8 mouse cellular contexts compared by ENCODE assay signal in the genomic region with DNA sequence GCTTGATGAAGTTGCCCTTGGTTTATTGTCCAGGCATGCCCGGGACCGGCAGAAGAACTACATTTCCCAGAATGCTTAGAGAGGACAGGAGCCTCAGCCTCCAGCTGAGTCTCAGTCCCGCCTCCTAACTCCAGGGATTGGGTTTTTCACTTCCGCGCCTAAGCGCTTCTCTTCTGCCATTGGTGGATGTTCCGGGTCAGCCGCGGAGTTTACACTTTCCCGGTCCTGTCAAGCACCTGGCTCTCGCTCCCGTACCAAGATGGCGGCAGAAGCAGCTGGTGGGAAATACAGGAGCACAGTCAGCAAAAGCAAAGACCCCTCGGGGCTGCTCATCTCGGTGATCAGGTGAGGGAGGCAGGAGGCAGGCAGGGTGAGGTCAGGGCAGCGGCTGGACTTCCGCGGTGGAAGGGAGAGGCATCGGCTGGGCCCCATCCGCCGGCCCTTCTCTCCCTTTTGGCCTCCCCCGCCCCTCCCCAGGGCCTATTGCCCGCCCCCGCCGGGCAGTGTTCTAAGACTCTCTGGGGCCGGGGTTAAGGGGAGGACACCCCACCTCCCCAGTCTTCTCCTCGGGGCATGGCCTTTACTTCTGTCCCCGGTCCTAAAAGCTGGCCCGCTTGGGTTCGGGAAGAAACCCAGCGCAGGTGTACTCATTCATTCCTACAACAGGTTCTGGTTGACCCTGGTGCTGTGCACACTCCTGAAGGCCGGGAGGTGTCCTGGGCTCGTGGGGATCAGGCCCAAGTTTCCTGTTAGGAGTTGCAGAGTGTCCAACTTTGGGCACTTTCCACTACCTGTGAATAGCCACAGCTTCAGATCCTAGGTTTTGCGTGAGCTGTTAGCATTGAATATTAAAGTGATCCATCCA. TPM values are rescaled to one million over a fixed set of nuclear protein-coding genes. Genes with fewer than 3 reads are reported as not detected.
A peak's percentile ranks its signal among the peaks of the same experiment; 100 is the strongest.
DNase-seq lines count a peak whose midpoint lies in the region; ATAC-seq and TF ChIP-seq lines count a peak whose summit lies in the region.

TSS of gene Exoc4 (plus strand) at position 192 of the 865 bp plus-strand sequence.

- H3K4me3 ChIP-seq in embryonic facial prominence, embryonic 14.5 days (ENCODE audit: low read depth, low read length), result peak within 1 kb of the TSS; percentile 71
- peak within 1 kb of the TSS; percentile 87 for H3K4me3 ChIP-seq in heart, adult 2 months
- peak within 1 kb of the TSS; percentile 93 for H3K4me3 ChIP-seq in limb, embryonic 13.5 days
- peak within 1 kb of the TSS; percentile 93 for H3K4me3 ChIP-seq in midbrain, embryonic 16.5 days (ENCODE audit: low read depth, low read length)

- WGBS in embryonic facial prominence, embryonic 14.5 days, result 2% methylated on average over 25 of the region's 34 CpGs
- WGBS in heart, adult 2 months, result 2% methylated on average over 33 of the region's 34 CpGs
- 2% methylated on average over 31 of the region's 34 CpGs for WGBS in limb, embryonic 13.5 days
- WGBS in midbrain, embryonic 16.5 days, result 2% methylated on average over 32 of the region's 34 CpGs

- peak; percentile 69 for TF ChIP-seq POLR2A in heart, adult 2 months (IDR thresholded peaks at IDR 0.05; ENCODE audit: insufficient read depth, low read depth, low read length)

- H3K4me2 ChIP-seq in embryonic facial prominence, embryonic 14.5 days (ENCODE audit: low read depth, low read length), result peak within 1 kb of the TSS; percentile 82
- peak within 1 kb of the TSS; percentile 77 for H3K4me2 ChIP-seq in limb, embryonic 13.5 days (replicated peaks)
- H3K4me2 ChIP-seq in midbrain, embryonic 16.5 days (ENCODE audit: low read length), result peak within 1 kb of the TSS; percentile 71

- H3K9me3 ChIP-seq in embryonic facial prominence, embryonic 14.5 days (ENCODE audit: control insufficient read depth, low read length), result no peaks in the 10 kb centered on the region
- no peaks in the 10 kb centered on the region for H3K9me3 ChIP-seq in limb, embryonic 13.5 days
- H3K9me3 ChIP-seq in midbrain, embryonic 16.5 days (replicated peaks; ENCODE audit: control insufficient read depth, low read length, poor library complexity, severe bottlenecking), result no peaks in the 10 kb centered on the region

- no peaks in the 10 kb centered on the region; the same call in 1 of the 2 replicates for H3K4me1 ChIP-seq in embryonic facial prominence, embryonic 14.5 days (ENCODE audit: control insufficient read depth, insufficient read depth, low read length)
- H3K4me1 ChIP-seq in heart, adult 2 months (ENCODE audit: control insufficient read depth, insufficient read depth, low read length), result peaks cover 2% of the 10 kb centered on the region
- peaks cover 10% of the 10 kb centered on the region for H3K4me1 ChIP-seq in limb, embryonic 13.5 days
- H3K4me1 ChIP-seq in midbrain, embryonic 16.5 days (ENCODE audit: control insufficient read depth, insufficient read depth, low read length), result peaks cover 11% of the 10 kb centered on the region

- peak; percentile 100 for ATAC-seq in embryonic facial prominence, embryonic 14.5 days (ENCODE audit: low read depth)
- peak; percentile 100 for ATAC-seq in limb, embryonic 13.5 days (ENCODE audit: low FRiP score, low read depth)
- ATAC-seq in midbrain, embryonic 16.5 days, result peak; percentile 100

- H3K79me2 ChIP-seq in heart, adult 2 months (replicated peaks; ENCODE audit: control insufficient read depth, insufficient read depth, low read length), result peaks cover 5% of the 10 kb centered on the region; the same call in 1 of the 2 replicates

- H3K27me3 ChIP-seq in embryonic facial prominence, embryonic 14.5 days (replicated peaks; ENCODE audit: control insufficient read depth, insufficient read depth, low read length), result no peaks in the 10 kb centered on the region
- no peaks in the 10 kb centered on the region for H3K27me3 ChIP-seq in heart, adult 2 months (ENCODE audit: control insufficient read depth, insufficient read depth, low read length)
- H3K27me3 ChIP-seq in limb, embryonic 13.5 days, result no peaks in the 10 kb centered on the region
- no peaks in the 10 kb centered on the region for H3K27me3 ChIP-seq in midbrain, embryonic 16.5 days (ENCODE audit: control insufficient read depth, insufficient read depth, low read depth, low read length)

- TF ChIP-seq EP300 in heart, adult 2 months (IDR thresholded peaks at IDR 0.05; ENCODE audit: insufficient read depth, low read depth, low read length), result no peak

- peak; percentile 100 for DNase-seq in 3T3-L1 (ENCODE audit: low read depth, low spot score)
- peak; percentile 70 to 85 for DNase-seq in adrenal gland, postnatal 4 days (ENCODE audit: low spot score in 2 of 2)
- peak; percentile 99 for DNase-seq in embryonic facial prominence, embryonic 14.5 days (ENCODE audit: low spot score)
- DNase-seq in heart, adult 2 months, result peak; percentile 89 to 96
- DNase-seq in kidney, adult 8-10 months, result peak; percentile 97
- DNase-seq in spleen, postnatal 10 days (ENCODE audit: low spot score in 2 of 2), result peak; percentile 81 to 93

- H3K36me3 ChIP-seq in embryonic facial prominence, embryonic 14.5 days (ENCODE audit: control insufficient read depth, insufficient read depth, low read length), result no peaks in the 10 kb centered on the region
- H3K36me3 ChIP-seq in heart, adult 2 months (ENCODE audit: control insufficient read depth, insufficient read depth, low read length), result peaks cover 3% of the 10 kb centered on the region
- no peaks in the 10 kb centered on the region for H3K36me3 ChIP-seq in limb, embryonic 13.5 days
- no peaks in the 10 kb centered on the region for H3K36me3 ChIP-seq in midbrain, embryonic 16.5 days (ENCODE audit: control insufficient read depth, insufficient read depth, low read length)

- peak within 1 kb of the TSS; percentile 74 for H3K9ac ChIP-seq in embryonic facial prominence, embryonic 14.5 days (ENCODE audit: low read depth, low read length)
- H3K9ac ChIP-seq in heart, adult 2 months (ENCODE audit: low read depth, low read length), result peak within 1 kb of the TSS; percentile 96
- H3K9ac ChIP-seq in limb, embryonic 13.5 days, result peak within 1 kb of the TSS; percentile 86
- H3K9ac ChIP-seq in midbrain, embryonic 16.5 days (ENCODE audit: low read depth, low read length), result peak within 1 kb of the TSS; percentile 94

- intact Hi-C loops in heart, adult 2 months (cut with DNase I), result loop anchor here (2.0 kb wide), 1 partner anchor 190 kb away; no protein-coding TSS in a partner anchor

- no peak for TF ChIP-seq CTCF in heart, adult 2 months (IDR thresholded peaks at IDR 0.05)

- no peak within 1 kb of the TSS for H3K27ac ChIP-seq in embryonic facial prominence, embryonic 14.5 days (replicated peaks; ENCODE audit: low read depth, low read length)
- peak within 1 kb of the TSS; percentile 82 for H3K27ac ChIP-seq in heart, adult 2 months
- no peak within 1 kb of the TSS; the same call in 1 of the 2 replicates for H3K27ac ChIP-seq in limb, embryonic 13.5 days
- peak within 1 kb of the TSS; percentile 82 for H3K27ac ChIP-seq in midbrain, embryonic 16.5 days (ENCODE audit: low read length)

RNA-seq across cellular contexts. Expression of gene Exoc4, which starts in this region (rescaled TPM):
- total RNA-seq in adrenal gland, postnatal 4 days (2021), result 10 to 100 TPM; 53.7 to 60.0 TPM
- polyA plus RNA-seq in embryonic facial prominence, embryonic 14.5 days (2014; fragmentation: Nextera tagmentation; extraction: Ambion mirVana), result 24.9 and 25.3 TPM in 2 replicates
- 10 to 100 TPM; 34.0 to 36.0 TPM for total RNA-seq in heart, adult 2 months (2021)
- polyA plus RNA-seq in heart, adult 2 months (2012; rRNA removed), result 9.9 and 14.6 TPM in 2 replicates
- polyA plus RNA-seq in limb, embryonic 13.5 days (2015; fragmentation: Nextera tagmentation; extraction: Ambion mirVana), result 40.1 and 45.2 TPM in 2 replicates
- polyA plus RNA-seq in midbrain, embryonic 16.5 days (2015; fragmentation: Nextera tagmentation; extraction: Ambion mirVana), result 48.7 and 52.1 TPM in 2 replicates

Comparison
In these comparisons a context has a peak if more than half of its experiments do, and no peak if none do; other contexts are left out.
1. H3K27ac ChIP-seq: peak in heart, adult 2 months (single experiment) and midbrain, embryonic 16.5 days (single experiment); none in embryonic facial prominence, embryonic 14.5 days (single experiment) and limb, embryonic 13.5 days (single experiment).
2. Peak in every context shown above with its lines, with median percentiles within 50 percentile points of each other: DNase-seq, ATAC-seq, H3K4me2 ChIP-seq, H3K4me3 ChIP-seq and H3K9ac ChIP-seq.